Mouse (Mus musculus) intestine, embryonic 15.5 days (tissue): ENCODE results near the gene Hist1h2bh. TPM values are rescaled to one million over a fixed set of nuclear protein-coding genes. Genes with fewer than 3 reads are reported as not detected.
"Not testable (repeated sequence)": the region's sequence is repeated elsewhere in the genome, so short reads cannot be mapped to it uniquely, and the experiment has no call there.

Experiments
- ATAC-seq: fragments of 200-750 bp; cut with Nextera tagmentation; 2 replicates; pipeline ENCODE4 v1.8.0; 2017; ENCODE audit warnings: moderate TSS enrichment, moderate library complexity
- H3K27ac ChIP-seq: fragments of 300-500 bp; sonication (generic); 2 replicates; pipeline ENCODE4 v1.5.1; 2015; ENCODE audit warnings: mild to moderate bottlenecking, inconsistent platforms
- H3K27me3 ChIP-seq: fragments of 300-500 bp; sonication (generic); replicated peaks from 2 replicates; pipeline ENCODE4 v1.6.1; 2015; ENCODE audit warnings: inconsistent platforms
- H3K36me3 ChIP-seq: fragments of 300-500 bp; sonication (generic); 2 replicates; pipeline ENCODE4 v1.6.1; 2015; ENCODE audit warnings: inconsistent platforms
- H3K4me1 ChIP-seq: fragments of 300-500 bp; sonication (generic); replicated peaks from 2 replicates; pipeline ENCODE4 v1.6.1; 2015; ENCODE audit warnings: inconsistent platforms
- H3K4me2 ChIP-seq: fragments of 300-500 bp; sonication (generic); replicated peaks from 2 replicates; pipeline ENCODE4 v1.6.1; 2015; ENCODE audit warnings: mild to moderate bottlenecking, inconsistent platforms
- H3K4me3 ChIP-seq: fragments of 300-500 bp; sonication (generic); replicated peaks from 2 replicates; pipeline ENCODE4 v1.5.1; 2015; ENCODE audit warnings: inconsistent platforms
- H3K9ac ChIP-seq: fragments of 300-500 bp; sonication (generic); 2 replicates; pipeline ENCODE4 v1.6.1; 2015; ENCODE audit warnings: inconsistent platforms
- H3K9me3 ChIP-seq: fragments of 300-500 bp; sonication (generic); 2 replicates; pipeline ENCODE4 v1.6.1; 2016; ENCODE audit warnings: inconsistent platforms
- WGBS: fragments of 180-500 bp; shearing (Covaris S2); methylation state at CpG from one replicate; pipeline ENCODE4 v1.1.7; 2015; 5-methylcytosine and 5-hydroxymethylcytosine counted together
- polyA plus RNA-seq: library from polyadenylated mRNA; unstranded; fragments of >200 nt; fragmentation: Nextera tagmentation; extraction: Ambion mirVana; gene quantifications from 2 replicates; pipeline ENCODE4 v1.2.1, GENCODE M21; 2015

The Hist1h2bh gene
- polyA plus RNA-seq, 1 experiment from 2014 or later: 1.1 TPM

DNA sequence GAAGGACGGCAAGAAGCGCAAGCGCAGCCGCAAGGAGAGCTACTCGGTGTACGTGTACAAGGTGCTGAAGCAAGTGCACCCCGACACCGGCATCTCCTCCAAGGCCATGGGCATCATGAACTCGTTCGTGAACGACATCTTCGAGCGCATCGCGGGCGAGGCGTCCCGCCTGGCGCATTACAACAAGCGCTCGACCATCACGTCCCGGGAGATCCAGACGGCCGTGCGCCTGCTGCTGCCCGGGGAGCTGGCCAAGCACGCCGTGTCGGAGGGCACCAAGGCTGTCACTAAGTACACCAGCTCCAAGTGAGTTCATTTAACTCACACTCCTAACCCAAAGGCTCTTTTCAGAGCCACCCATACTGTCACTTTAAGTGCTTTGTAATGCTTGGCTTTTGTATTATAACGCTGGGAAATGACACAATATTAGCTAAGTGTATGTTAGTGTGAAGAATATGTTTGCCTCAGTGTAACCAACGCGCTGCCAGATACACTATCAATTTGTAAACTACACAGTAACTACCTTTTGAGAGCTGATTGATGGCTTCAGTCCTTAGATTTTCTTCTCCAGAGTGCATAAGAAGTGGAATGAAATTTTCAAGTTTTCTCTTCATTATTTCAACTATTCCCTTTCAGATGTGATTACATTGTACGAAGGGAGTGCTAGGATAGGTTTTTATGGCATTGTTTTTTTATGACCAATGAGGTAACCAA lies 28.5 kb upstream of the Hist1h2bh start:
- H3K27me3 ChIP-seq, ATAC-seq, H3K36me3 ChIP-seq, H3K4me1 ChIP-seq, H3K9me3 ChIP-seq: not testable (repeated sequence)
- H3K27ac ChIP-seq: peak overlapping the region; percentile 93
- under 1% methylated on average over 18 of the region's 34 CpGs for WGBS
- peak overlapping the region; percentile 42 for H3K4me3 ChIP-seq
- H3K4me2 ChIP-seq: peak overlapping the region; percentile 66
- H3K9ac ChIP-seq: peak overlapping the region; percentile 56

DNA sequence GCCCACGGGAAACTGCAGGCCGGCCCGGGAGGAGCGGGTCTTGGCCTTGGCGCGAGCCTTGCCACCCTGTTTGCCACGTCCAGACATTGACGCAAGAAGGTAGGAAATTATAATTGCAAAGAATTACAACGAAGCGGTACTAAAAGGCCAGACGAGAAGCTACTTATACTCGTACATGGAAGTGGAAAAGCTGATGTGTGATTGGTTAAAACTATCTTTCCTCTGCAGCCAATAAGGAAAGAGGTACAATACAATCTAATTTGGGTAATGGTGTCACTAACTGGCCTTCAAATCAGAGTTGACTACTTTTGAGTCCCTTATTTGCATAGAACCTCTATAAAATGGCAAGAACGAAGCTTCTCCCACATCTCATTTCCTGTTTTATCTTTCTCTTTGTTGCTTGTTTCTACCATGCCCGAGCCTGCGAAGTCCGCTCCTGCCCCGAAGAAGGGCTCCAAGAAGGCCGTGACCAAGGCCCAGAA lies 27.9 kb upstream of the Hist1h2bh start, which contains the start of the genes Hist1h2ae and Hist1h2bg:
Gene Hist1h2ae (minus strand): TSS at position 199 of the 482 bp plus-strand sequence.
Gene Hist1h2bg (plus strand): TSS at position 375 of the 482 bp plus-strand sequence.
- peak within 1 kb of the TSS; percentile 94 for H3K27ac ChIP-seq
- WGBS: under 1% methylated on average over 18 of the region's 18 CpGs
- no peaks in the 10 kb centered on the region for H3K36me3 ChIP-seq

DNA sequence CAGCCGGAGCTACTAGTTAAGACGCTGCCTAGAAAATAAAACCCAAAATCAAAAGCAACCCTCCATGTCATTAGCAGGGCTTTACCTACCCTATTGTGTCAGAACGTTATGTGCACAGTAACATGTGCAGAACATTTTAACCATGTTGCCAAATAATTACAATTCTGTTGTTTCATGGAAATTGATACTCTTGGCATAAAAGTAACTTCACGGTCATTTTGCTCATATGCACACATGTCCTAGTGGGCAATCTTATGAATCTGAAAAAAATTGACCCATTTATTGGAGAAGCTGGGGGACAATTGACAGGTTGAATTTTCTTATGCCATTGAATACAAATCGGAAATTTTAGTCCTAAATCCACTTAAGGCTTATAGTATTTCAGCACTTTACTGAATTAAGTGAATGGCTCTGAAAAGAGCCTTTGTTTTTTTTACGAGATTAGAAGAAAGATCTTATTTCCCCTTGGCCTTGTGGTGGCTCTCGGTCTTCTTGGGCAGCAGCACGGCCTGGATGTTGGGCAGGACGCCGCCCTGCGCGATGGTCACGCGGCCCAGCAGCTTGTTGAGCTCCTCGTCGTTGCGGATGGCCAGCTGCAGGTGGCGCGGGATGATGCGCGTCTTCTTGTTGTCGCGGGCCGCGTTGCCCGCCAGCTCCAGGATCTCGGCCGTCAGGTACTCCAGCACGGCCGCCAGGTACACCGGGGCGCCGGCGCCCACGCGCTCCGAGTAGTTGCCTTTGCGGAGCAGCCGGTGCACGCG lies 27.2 kb upstream of the Hist1h2bh start:
- not testable (repeated sequence) for H3K4me1 ChIP-seq, H3K36me3 ChIP-seq, H3K9ac ChIP-seq, ATAC-seq, H3K27me3 ChIP-seq, H3K9me3 ChIP-seq
- peak overlapping the region; percentile 94 for H3K27ac ChIP-seq
- WGBS: 3% methylated on average over 27 of the region's 41 CpGs
- H3K4me2 ChIP-seq: peak overlapping the region; percentile 66
- H3K4me3 ChIP-seq: peak overlapping the region; percentile 37

More for the DNA sequence above, 27.9 kb upstream of the Hist1h2bh start, which contains the start of the genes Hist1h2ae and Hist1h2bg:
- Histone ChIP-seq H3K4me3 (peak within 1 kb of the TSS; percentile 42), H3K4me2 (peak within 1 kb of the TSS; percentile 66), H3K9me3 (no peaks in the 10 kb centered on the region), H3K4me1 (0 out of 2 replicates have a peak, but pooled peaks cover 3% of the 10 kb centered on the region), H3K9ac (peak within 1 kb of the TSS; percentile 56), H3K27me3 (no peaks in the 10 kb centered on the region)
- ATAC-seq: peak; percentile 92

DNA sequence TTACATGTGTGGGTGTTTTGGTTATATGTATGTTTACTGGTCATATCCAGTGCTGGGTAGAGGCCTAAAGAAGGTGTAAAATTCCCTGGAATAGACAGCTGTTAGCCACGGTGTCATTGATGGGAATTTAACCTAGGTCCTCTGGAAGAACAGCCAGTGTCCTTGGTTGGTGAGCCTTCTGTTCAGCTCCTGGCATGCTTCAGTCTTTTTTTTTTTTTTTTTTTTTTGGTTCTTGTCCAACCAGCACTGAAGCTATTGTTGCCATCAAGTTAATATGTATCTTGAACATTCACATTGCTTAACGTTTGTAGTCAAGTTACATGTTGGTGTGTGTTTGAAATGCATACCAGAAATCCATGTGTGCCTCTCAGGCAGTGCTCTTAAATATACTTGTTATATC lies 21.3 kb upstream of the Hist1h2bh start:
- Histone ChIP-seq H3K9ac (no peak overlapping the region), H3K4me3 (no peak overlapping the region), H3K9me3 (no peaks in the 10 kb centered on the region), H3K27ac (no peak overlapping the region), H3K4me2 (no peak overlapping the region), H3K4me1 (no peaks in the 10 kb centered on the region), H3K27me3 (no peaks in the 10 kb centered on the region), H3K36me3 (no peaks in the 10 kb centered on the region)
- ATAC-seq: no peak
- 83% methylated on average over 2 of the region's 2 CpGs for WGBS

DNA sequence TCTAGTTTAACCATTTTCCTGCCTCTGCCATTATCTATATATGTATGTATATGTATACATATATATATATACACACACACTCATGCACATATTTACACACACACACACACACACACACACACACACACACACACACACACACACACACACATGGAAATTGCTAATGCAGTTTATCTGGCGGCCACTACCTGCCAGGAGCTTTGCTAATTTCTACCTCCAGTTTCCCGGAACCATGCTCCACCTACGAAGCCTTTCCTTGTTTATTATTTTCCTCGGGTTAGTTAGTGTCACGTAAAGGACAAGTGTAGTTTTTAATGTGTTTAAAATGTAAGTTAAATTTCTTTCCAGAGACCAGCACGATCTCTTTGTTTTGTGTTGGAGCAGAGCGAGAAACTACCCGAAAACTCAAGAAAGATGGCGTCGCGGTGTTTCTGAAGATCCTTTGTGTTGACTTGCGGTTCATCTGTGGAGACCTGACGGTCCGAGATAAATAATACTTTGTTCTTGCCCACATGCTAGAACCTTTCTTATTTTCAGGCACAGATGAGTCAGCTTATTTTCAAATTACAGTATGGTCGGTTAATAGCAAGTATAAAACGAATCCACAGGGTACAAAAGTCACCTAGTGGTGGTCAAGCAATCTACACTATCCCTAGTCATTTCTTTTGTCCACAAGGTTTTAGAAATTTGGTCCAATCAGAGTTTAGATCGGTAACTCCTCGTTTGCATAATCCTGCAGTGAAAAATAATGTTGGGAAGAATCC lies 19.7 kb upstream of the Hist1h2bh start:
- Histone ChIP-seq H3K4me3 (peak overlapping the region; percentile 42), H3K4me2 (peak overlapping the region; percentile 63), H3K27me3 (no peaks in the 10 kb centered on the region), H3K9ac (peak overlapping the region; percentile 36; the same call in 1 of the 2 replicates), H3K36me3 (no peaks in the 10 kb centered on the region), H3K27ac (peak overlapping the region; percentile 93), H3K4me1 (no peaks in the 10 kb centered on the region), H3K9me3 (no peaks in the 10 kb centered on the region)
- 2% methylated on average over 18 of the region's 18 CpGs for WGBS
- ATAC-seq: peak; percentile 64

DNA sequence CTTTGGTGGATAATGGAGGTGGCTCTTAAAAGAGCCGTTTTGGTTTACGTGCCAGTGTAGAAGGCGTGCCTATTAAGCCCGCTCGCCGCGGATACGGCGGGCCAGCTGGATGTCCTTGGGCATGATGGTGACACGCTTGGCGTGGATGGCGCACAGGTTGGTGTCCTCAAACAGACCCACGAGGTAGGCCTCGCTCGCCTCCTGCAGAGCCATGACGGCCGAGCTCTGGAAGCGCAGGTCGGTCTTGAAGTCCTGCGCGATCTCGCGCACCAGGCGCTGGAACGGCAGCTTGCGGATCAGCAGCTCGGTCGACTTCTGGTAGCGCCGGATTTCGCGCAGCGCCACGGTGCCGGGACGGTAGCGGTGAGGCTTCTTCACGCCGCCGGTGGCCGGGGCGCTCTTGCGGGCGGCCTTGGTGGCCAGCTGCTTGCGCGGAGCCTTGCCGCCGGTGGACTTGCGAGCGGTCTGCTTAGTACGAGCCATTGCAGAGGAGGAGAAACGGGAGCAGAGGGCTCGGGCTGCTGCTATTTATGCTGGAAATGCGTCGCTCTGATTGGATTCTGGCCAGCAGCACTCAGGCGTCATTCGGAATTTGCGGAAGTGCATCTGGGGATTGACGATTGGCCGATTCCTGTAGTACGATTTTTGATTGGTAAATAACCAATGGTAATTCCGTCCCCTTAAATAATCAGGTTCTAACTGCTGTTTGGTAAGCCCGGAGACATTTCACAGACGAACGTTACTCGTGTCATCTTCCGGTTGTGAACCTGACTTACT lies 18.9 kb upstream of the Hist1h2bh start, which contains the start of gene Hist1h3e:
Gene Hist1h3e (minus strand): TSS at position 487 of the 777 bp plus-strand sequence.
- under 1% methylated on average over 43 of the region's 67 CpGs for WGBS
- peak within 1 kb of the TSS; percentile 42 for H3K4me3 ChIP-seq
- H3K27me3 ChIP-seq, H3K4me1 ChIP-seq, H3K9me3 ChIP-seq, H3K36me3 ChIP-seq: not testable (repeated sequence)
- peak within 1 kb of the TSS; percentile 63 for H3K4me2 ChIP-seq
- peak within 1 kb of the TSS; percentile 93 for H3K27ac ChIP-seq
- peak within 1 kb of the TSS; percentile 49 for H3K9ac ChIP-seq
- ATAC-seq: peak; percentile 96

DNA sequence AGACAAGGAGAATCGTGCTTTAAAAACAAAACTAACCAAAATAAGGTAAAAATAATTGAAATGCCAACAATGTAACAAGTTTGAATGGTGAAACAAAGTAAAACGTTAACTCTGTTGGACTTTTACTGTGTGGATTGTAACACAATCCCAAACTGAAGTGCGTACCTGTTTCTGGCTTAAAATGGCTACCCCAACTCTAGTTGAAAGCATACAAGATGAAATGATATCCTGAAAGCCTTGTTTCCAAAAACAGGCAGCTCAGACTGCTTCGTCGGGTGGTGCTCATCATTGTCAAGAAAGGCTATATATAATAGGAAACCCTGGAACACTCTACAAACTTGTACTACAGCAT lies 18.3 kb upstream of the Hist1h2bh start:
- Histone ChIP-seq H3K4me3 (peak overlapping the region; percentile 42), H3K4me2 (peak overlapping the region; percentile 51), H3K27ac (peak overlapping the region; percentile 93), H3K9ac (0 out of 2 replicates have a peak overlapping the region, but pooled peaks have one; percentile 49)
- 0% methylated on average over 2 of the region's 5 CpGs for whole genome bisulfite sequencing
- H3K4me1 ChIP-seq, ATAC-seq, H3K27me3 ChIP-seq, H3K36me3 ChIP-seq, H3K9me3 ChIP-seq: not testable (repeated sequence)

DNA sequence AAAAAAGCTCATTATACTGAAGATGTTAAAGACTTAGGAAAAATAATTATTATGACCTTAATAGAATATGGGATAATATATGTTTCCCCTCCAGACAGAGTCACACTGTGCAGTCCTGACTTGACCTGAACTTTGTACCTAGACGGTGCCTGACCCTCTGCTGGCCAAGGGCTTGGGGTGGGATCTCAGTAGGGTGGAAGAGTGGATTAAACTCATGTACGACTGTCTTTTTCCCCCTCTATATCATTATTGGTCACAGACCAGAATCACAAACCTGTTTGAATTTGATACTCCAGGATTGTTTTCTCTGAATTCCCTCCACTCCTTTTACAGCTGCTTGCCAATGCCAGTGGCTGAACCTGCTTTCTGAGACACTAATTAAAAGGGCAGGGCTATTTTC lies 17.5 kb upstream of the Hist1h2bh start:
- H3K9ac ChIP-seq, H3K4me3 ChIP-seq, H3K4me2 ChIP-seq: not testable (repeated sequence)

DNA sequence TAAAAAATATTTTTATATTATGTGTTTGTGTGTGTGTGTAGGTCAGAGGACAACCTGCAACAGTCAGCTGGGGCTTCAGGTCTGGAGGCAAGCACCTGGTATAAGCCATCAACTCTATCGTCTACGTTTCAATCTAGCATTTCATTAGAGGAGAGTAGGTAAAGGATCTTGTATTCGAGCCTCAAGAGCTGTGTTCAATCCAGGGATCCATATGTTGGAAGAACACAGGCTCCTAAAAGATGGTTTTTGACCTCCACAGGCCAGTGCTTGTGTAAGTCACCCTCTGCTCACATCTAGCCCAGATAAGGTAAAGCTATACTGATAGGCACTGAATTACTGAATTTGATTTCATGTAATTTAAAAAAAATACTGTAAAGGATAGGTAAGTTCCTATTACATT lies 13.7 kb upstream of the Hist1h2bh start:
- Histone ChIP-seq H3K4me3 (no peak overlapping the region), H3K36me3 (no peaks in the 10 kb centered on the region), H3K27me3 (no peaks in the 10 kb centered on the region), H3K9ac (peak overlapping the region; percentile 4; the same call in 1 of the 2 replicates), H3K4me2 (peak overlapping the region; percentile 26; the same call in 1 of the 2 replicates), H3K4me1 (peaks cover 3% of the 10 kb centered on the region), H3K9me3 (no peaks in the 10 kb centered on the region), H3K27ac (peak overlapping the region; percentile 42; the same call in 1 of the 2 replicates)
- no peak for ATAC-seq
- 65% methylated on average over 3 of the region's 3 CpGs for WGBS

More for the DNA sequence above, 17.5 kb upstream of the Hist1h2bh start:
- ATAC-seq, H3K36me3 ChIP-seq, H3K4me1 ChIP-seq, H3K27me3 ChIP-seq, H3K9me3 ChIP-seq, H3K27ac ChIP-seq: not testable (repeated sequence)
- 18% methylated on average over 2 of the region's 2 CpGs for WGBS

DNA sequence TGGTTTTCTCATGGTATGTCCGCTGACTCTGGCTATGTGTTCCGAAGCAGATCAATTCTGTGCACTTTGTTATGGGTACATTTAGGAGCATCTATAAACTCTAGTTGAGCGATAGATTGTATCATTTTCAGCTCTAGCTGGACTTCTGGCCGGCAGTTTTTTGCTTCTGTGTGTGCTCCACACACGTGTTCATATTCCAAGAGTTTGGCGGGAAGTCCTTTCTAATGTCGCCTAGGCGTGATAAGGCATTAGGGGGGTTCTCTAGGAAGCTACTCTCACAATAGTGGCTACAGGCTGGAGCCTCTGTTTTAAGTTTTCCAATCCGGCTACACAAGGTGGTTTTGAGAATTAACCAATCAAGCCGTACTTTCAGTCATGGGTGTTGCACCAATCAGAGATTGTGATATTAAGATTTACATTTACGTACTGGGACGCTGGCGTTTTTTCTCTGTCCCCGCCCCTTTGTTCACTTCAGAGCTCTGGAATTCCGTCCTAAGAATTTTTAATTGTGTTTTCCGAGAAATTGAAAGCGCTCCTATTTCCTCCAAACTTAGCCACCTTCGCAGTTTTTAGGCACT lies 12.7 kb upstream of the Hist1h2bh start:
- ATAC-seq: peak; percentile 83
- under 1% methylated on average over 18 of the region's 18 CpGs for WGBS
- Histone ChIP-seq H3K27ac (peak overlapping the region; percentile 98), H3K36me3 (no peaks in the 10 kb centered on the region), H3K4me1 (peaks cover 3% of the 10 kb centered on the region), H3K9me3 (no peaks in the 10 kb centered on the region), H3K9ac (peak overlapping the region; percentile 87), H3K4me3 (peak overlapping the region; percentile 56), H3K4me2 (peak overlapping the region; percentile 88), H3K27me3 (no peaks in the 10 kb centered on the region)
